Mouse (Mus musculus): ENCODE results near the gene Gpr22. TPM values are rescaled to one million over a fixed set of nuclear protein-coding genes. Genes with fewer than 3 reads are reported as not detected.

Gene Gpr22
- polyA plus RNA-seq, 1 experiment from 2014 or later = 0.38 TPM

Other genes with a start within 250 kb of the Gpr22 start
- gene Cbll1, start 214.3 kb downstream of the Gpr22 start, polyA plus RNA-seq (2015; fragmentation: Nextera tagmentation; extraction: Ambion mirVana) = 13.6 and 14.4 TPM in 2 replicates
- 0.08 TPM in 1 of 2 replicates, not detected in the other for gene Slc26a4, start 154.0 kb downstream of the Gpr22 start, polyA plus RNA-seq (2015; fragmentation: Nextera tagmentation; extraction: Ambion mirVana)
- gene Bcap29, start 79.3 kb downstream of the Gpr22 start, polyA plus RNA-seq (2015; fragmentation: Nextera tagmentation; extraction: Ambion mirVana) = 32.7 and 33.1 TPM in 2 replicates
- 11.3 and 16.4 TPM in 2 replicates for gene Dus4l, start 59.1 kb downstream of the Gpr22 start, polyA plus RNA-seq (2015; fragmentation: Nextera tagmentation; extraction: Ambion mirVana)
- 35.0 and 36.1 TPM in 2 replicates for gene Cog5, start 59.1 kb downstream of the Gpr22 start, polyA plus RNA-seq (2015; fragmentation: Nextera tagmentation; extraction: Ambion mirVana)
- 148 and 149 TPM in 2 replicates for gene Hbp1, start 236.6 kb upstream of the Gpr22 start, polyA plus RNA-seq (2015; fragmentation: Nextera tagmentation; extraction: Ambion mirVana)